Mouse (Mus musculus) CH12.LX (cell line): ENCODE data around the gene Sdcbp2. TPM values are rescaled to one million over a fixed set of nuclear protein-coding genes. Genes with fewer than 3 reads are reported as not detected.

ENCODE experiments used
- DNase-seq: peaks from one replicate; pipeline ENCODE4 v3.0.0-alpha.2; 2013; ENCODE audit errors: extremely low read depth
- H3K27ac ChIP-seq: 2 replicates; pipeline ENCODE4 v1.5.1; 2012; ENCODE audit warnings: low read depth, mild to moderate bottlenecking, control low read depth, moderate library complexity; ENCODE audit not compliant: insufficient read depth
- H3K27me3 ChIP-seq: replicated peaks from 2 replicates; pipeline ENCODE3; 2012; ENCODE audit warnings: inconsistent platforms
- H3K36me3 ChIP-seq, 2 experiments: replicated peaks in 1 of 2; 2 replicates each; pipeline versions ENCODE3 to v1.6.1; 2012; ENCODE audit warnings: inconsistent platforms in 1 of 2, low read length in 1 of 2, mild to moderate bottlenecking in 1 of 2, mixed read lengths in 1 of 2, moderate library complexity in 1 of 2; ENCODE audit not compliant: control insufficient read depth in 1 of 2, insufficient read depth in 1 of 2
- H3K4me1 ChIP-seq, 2 experiments: 2 replicates each; pipeline ENCODE4 v1.6.1; 2012; ENCODE audit warnings: inconsistent platforms in 1 of 2, moderate library complexity in 1 of 2; ENCODE audit not compliant: insufficient read depth in 2 of 2, control insufficient read depth in 1 of 2
- H3K4me2 ChIP-seq: 2 replicates; pipeline ENCODE4 v1.6.1; 2012; ENCODE audit warnings: low read depth, mild to moderate bottlenecking, control low read depth; ENCODE audit not compliant: poor library complexity, insufficient read depth, severe bottlenecking
- H3K4me3 ChIP-seq, 3 experiments: fragments of 150-350 bp in 1 of 3; sonication (generic) in 1 of 3; replicated peaks in 1 of 3; 2 replicates each; pipeline versions ENCODE3 to v1.5.1; 2011 to 2012; ENCODE audit warnings: low read depth in 2 of 3, low read length in 2 of 3, mild to moderate bottlenecking in 2 of 3, moderate library complexity in 2 of 3, control low read depth in 1 of 3, improper control_type of control experiment in 1 of 3, inconsistent platforms in 1 of 3, mixed read lengths in 1 of 3; ENCODE audit not compliant: poor library complexity in 1 of 3
- H3K79me2 ChIP-seq: replicated peaks from 2 replicates; pipeline ENCODE4 v1.6.1; 2012; ENCODE audit warnings: mild to moderate bottlenecking, moderate library complexity; ENCODE audit not compliant: control insufficient read depth, poor library complexity, insufficient read depth, severe bottlenecking; ENCODE audit errors: extremely low read depth
- H3K9ac ChIP-seq: 2 replicates; pipeline ENCODE4 v1.6.1; 2012; ENCODE audit warnings: low read depth, mild to moderate bottlenecking, control low read depth, moderate library complexity; ENCODE audit not compliant: insufficient read depth
- H3K9me3 ChIP-seq: replicated peaks from 2 replicates; pipeline ENCODE3; 2012; ENCODE audit warnings: low read length, inconsistent platforms, mixed read lengths
- BHLHE40 ChIP-seq: IDR thresholded peaks from 2 replicates; pipeline ENCODE4 v1.6.1; 2011; ENCODE audit warnings: mild to moderate bottlenecking, low read depth, low read length, improper control_type of control experiment
- CHD1 ChIP-seq: IDR thresholded peaks from 2 replicates; pipeline ENCODE4 v1.6.1; 2012; ENCODE audit warnings: low read depth, low read length, improper control_type of control experiment, inconsistent platforms
- CHD2 ChIP-seq: IDR thresholded peaks from 2 replicates; pipeline ENCODE4 v1.6.1; 2011; ENCODE audit warnings: low read length, improper control_type of control experiment
- CTCF ChIP-seq, 2 experiments: IDR thresholded peaks in 1 of 2; conservative IDR thresholded peaks in 1 of 2; 2 replicates each; pipeline ENCODE4 v1.5.1; 2011 to 2012; ENCODE audit warnings: low read depth in 2 of 2, low read length in 2 of 2, improper control_type of control experiment in 1 of 2, inconsistent platforms in 1 of 2, mild to moderate bottlenecking in 1 of 2, moderate library complexity in 1 of 2
- GABPA ChIP-seq: IDR thresholded peaks from 2 replicates; pipeline ENCODE4 v1.6.1; 2012; ENCODE audit warnings: low read depth, low read length, improper control_type of control experiment, inconsistent platforms; ENCODE audit not compliant: insufficient replicate concordance
- HCFC1 ChIP-seq: IDR thresholded peaks from 2 replicates; pipeline ENCODE4 v1.6.1; 2012; ENCODE audit warnings: low read depth, mild to moderate bottlenecking, inconsistent platforms, low read length, improper control_type of control experiment
- IRF4 ChIP-seq: IDR thresholded peaks from 2 replicates; pipeline ENCODE4 v1.6.1; 2014; ENCODE audit warnings: low read depth, mild to moderate bottlenecking, inconsistent platforms, low read length, improper control_type of control experiment
- JUN ChIP-seq: IDR thresholded peaks from 2 replicates; pipeline ENCODE4 v1.6.1; 2011; ENCODE audit warnings: low read depth, mild to moderate bottlenecking, low read length, improper control_type of control experiment, moderate library complexity; ENCODE audit not compliant: insufficient read depth
- KAT2A ChIP-seq: IDR thresholded peaks from 2 replicates; pipeline ENCODE4 v1.6.1; 2012; ENCODE audit warnings: low read length, improper control_type of control experiment, inconsistent platforms; ENCODE audit not compliant: insufficient replicate concordance
- MAX ChIP-seq: IDR thresholded peaks from 2 replicates; pipeline ENCODE4 v1.6.1; 2011; ENCODE audit warnings: low read length, improper control_type of control experiment
- MAZ ChIP-seq: IDR thresholded peaks from 2 replicates; pipeline ENCODE4 v1.6.1; 2012; ENCODE audit warnings: low read depth, mild to moderate bottlenecking, inconsistent platforms, low read length, improper control_type of control experiment, moderate library complexity
- MXI1 ChIP-seq: IDR thresholded peaks from 2 replicates; pipeline ENCODE4 v1.6.1; 2011; ENCODE audit warnings: mild to moderate bottlenecking, low read depth, low read length, improper control_type of control experiment
- MYC ChIP-seq: IDR thresholded peaks from 2 replicates; pipeline ENCODE4 v1.6.1; 2011; ENCODE audit warnings: low read depth, mild to moderate bottlenecking, improper control_type of control experiment, low read length
- POLR2A ChIP-seq: IDR thresholded peaks from 2 replicates; pipeline ENCODE4 v1.6.1; 2011; ENCODE audit warnings: low read depth, mild to moderate bottlenecking, improper control_type of control experiment, low read length
- RCOR1 ChIP-seq: conservative IDR thresholded peaks from 2 replicates; pipeline ENCODE4 v1.6.1; 2012; ENCODE audit warnings: low read depth, mild to moderate bottlenecking, inconsistent platforms, low read length, improper control_type of control experiment
- SIN3A ChIP-seq: IDR thresholded peaks from 2 replicates; pipeline ENCODE4 v1.6.1; 2012; ENCODE audit warnings: low read length, improper control_type of control experiment, inconsistent platforms
- TBP ChIP-seq: conservative IDR thresholded peaks from 2 replicates; pipeline ENCODE4 v1.6.1; 2011; ENCODE audit warnings: low read depth, low read length, improper control_type of control experiment
- TCF12 ChIP-seq: IDR thresholded peaks from 2 replicates; pipeline ENCODE4 v1.6.1; 2014; ENCODE audit warnings: low read depth, mild to moderate bottlenecking, inconsistent platforms, low read length, improper control_type of control experiment
- UBTF ChIP-seq: IDR thresholded peaks from 2 replicates; pipeline ENCODE4 v1.6.1; 2012; ENCODE audit warnings: low read depth, mild to moderate bottlenecking, inconsistent platforms, low read length, improper control_type of control experiment, moderate library complexity
- USF2 ChIP-seq: conservative IDR thresholded peaks from 2 replicates; pipeline ENCODE4 v1.6.1; 2011; ENCODE audit warnings: low read depth, low read length, improper control_type of control experiment
- ZC3H11A ChIP-seq: IDR thresholded peaks from 2 replicates; pipeline ENCODE4 v1.6.1; 2012; ENCODE audit warnings: low read depth, mild to moderate bottlenecking, inconsistent platforms, low read length, improper control_type of control experiment
- ZKSCAN1 ChIP-seq: IDR thresholded peaks from 2 replicates; pipeline ENCODE4 v1.6.1; 2012; ENCODE audit warnings: low read depth, inconsistent platforms, low read length, improper control_type of control experiment, borderline replicate concordance
- ZNF384 ChIP-seq: IDR thresholded peaks from 2 replicates; pipeline ENCODE4 v1.6.1; 2012; ENCODE audit warnings: low read depth, low read length, improper control_type of control experiment, inconsistent platforms
- dilution Hi-C: fragments of 300-500 bp; cut with MboI; formaldehyde crosslinking; loops from 2 replicates; pipeline ENCODE4 v1.14.3; 2020; ENCODE audit warnings: low sequenced_read_pairs; ENCODE audit not compliant: extremely low pct_unique_long_range_greater_than_20kb, extremely low pct_ligation_motif_present
- in situ Hi-C: fragments of 300-500 bp; cut with MboI; formaldehyde crosslinking; loops from 3 replicates; pipeline ENCODE4 v1.14.3; 2019; ENCODE audit warnings: low sequenced_read_pairs, low pct_ligation_motif_present, low pct_unique_long_range_greater_than_20kb, mixed read lengths
- polyA plus RNA-seq: library from polyadenylated mRNA; unstranded; fragments of >175 nt; gene quantifications from 2 replicates; pipeline ENCODE4 v1.2.1, GENCODE M21; 2012; ENCODE audit warnings: low read depth; ENCODE audit not compliant: insufficient read length
- total RNA-seq, 2 experiments: library from RNA; depleted of rRNA; stranded (reverse); fragments of 300-350 nt in 1 of 2; fragments of >200 nt in 1 of 2; gene quantifications; 2 replicates each; pipeline ENCODE4 v1.2.3; 2012 to 2014

Sdcbp2 gene
- total and polyA plus RNA-seq, 3 experiments, result 1.1 to 2.3 (median 1.4) TPM

GRCm38 (mm10) chr2:151632159-151632814 lies 59.9 kb downstream of the Sdcbp2 start, which contains the start of gene Snph:
Gene Snph, minus strand, starts transcription at chr2:151632593.
- H3K4me3 ChIP-seq, result no peak within 1 kb of the TSS
- dilution Hi-C loops, result no loop called here
- TF ChIP-seq JUN (no peak), TCF12 (no peak)
- TF ChIP-seq, all 38 proteins: peak for 0
- no peaks in the 10 kb centered on the region for H3K36me3 ChIP-seq
- no peak within 1 kb of the TSS for H3K4me2 ChIP-seq
- no peak for DNase-seq
- no peaks in the 10 kb centered on the region for H3K9me3 ChIP-seq
- no peaks in the 10 kb centered on the region for H3K79me2 ChIP-seq
- H3K27ac ChIP-seq, result no peak within 1 kb of the TSS
- H3K9ac ChIP-seq, result no peak within 1 kb of the TSS
- H3K27me3 ChIP-seq, result peaks cover 75% of the 10 kb centered on the region
- H3K4me1 ChIP-seq, result 0 out of 4 replicates have a peak, but pooled peaks cover 0 to 3% of the 10 kb centered on the region in 2 experiments
- in situ Hi-C loops, result no loop called here

- Histone ChIP-seq H3K27ac (no peak overlapping the region), H3K27me3 (peaks cover 72% of the 10 kb centered on the region), H3K9ac (no peak overlapping the region), H3K9me3 (no peaks in the 10 kb centered on the region), H3K79me2 (no peaks in the 10 kb centered on the region), H3K36me3 (no peaks in the 10 kb centered on the region), H3K4me3 (no peak overlapping the region), H3K4me2 (no peak overlapping the region), H3K4me1 (0 out of 4 replicates have a peak, but pooled peaks cover 0 to 3% of the 10 kb centered on the region in 2 experiments)
- dilution Hi-C loops, result no loop called here
- no peak for TF ChIP-seq CHD2
- no peak for TF ChIP-seq MAZ
- TF ChIP-seq MYC, result no peak
- no peak for TF ChIP-seq BHLHE40
- no peak for TF ChIP-seq USF2
- no peak for TF ChIP-seq ZNF384
- no peak for TF ChIP-seq RCOR1
- TF ChIP-seq ZKSCAN1, result no peak
- no peak for TF ChIP-seq CTCF (conservative IDR thresholded peaks at IDR 0.05 in 1 of 2, IDR thresholded peaks at IDR 0.05 in 1 of 2; ENCODE audit: low read depth in 2 of 2, low read length in 2 of 2)
- no peak for TF ChIP-seq KAT2A
- no peak for DNase-seq
- in situ Hi-C loops, result no loop called here
These were observed 60.6 kb downstream of the Sdcbp2 start for GRCm38 (mm10) chr2:151632982-151633381.

- dilution Hi-C loops (no loop called here), in situ Hi-C loops (no loop called here)
- Histone ChIP-seq H3K4me3 (no peak overlapping the region), H3K27ac (no peak overlapping the region), H3K9ac (no peak overlapping the region)
- TF ChIP-seq ZNF384, result peak; percentile 31; the same call in 1 of the 2 replicates
- TF ChIP-seq MAX, result no peak
- no peak for TF ChIP-seq GABPA
- peak; percentile 63 for TF ChIP-seq HCFC1
- TF ChIP-seq MAZ, result no peak
- TF ChIP-seq IRF4, result no peak
- TF ChIP-seq SIN3A, result no peak
- no peak for TF ChIP-seq UBTF
- TF ChIP-seq CHD2, result no peak
- TF ChIP-seq POLR2A, result no peak
- no peak for TF ChIP-seq BHLHE40
- no peak for TF ChIP-seq ZC3H11A
- no peak for TF ChIP-seq KAT2A
- TF ChIP-seq TBP, result no peak
- TF ChIP-seq CHD1, result no peak
- no peak for TF ChIP-seq CTCF (conservative IDR thresholded peaks at IDR 0.05 in 1 of 2, IDR thresholded peaks at IDR 0.05 in 1 of 2; ENCODE audit: low read depth in 2 of 2, low read length in 2 of 2)
- no peak for TF ChIP-seq MXI1
- TF ChIP-seq TCF12, result no peak
- TF ChIP-seq, all 38 proteins: peak for 2
- H3K4me1 ChIP-seq, result no peaks in the 10 kb centered on the region
- peaks cover 58% of the 10 kb centered on the region for H3K27me3 ChIP-seq
- DNase-seq, result no peak
- no peaks in the 10 kb centered on the region for H3K9me3 ChIP-seq
- H3K36me3 ChIP-seq, result no peaks in the 10 kb centered on the region
- H3K79me2 ChIP-seq, result no peaks in the 10 kb centered on the region
- no peak overlapping the region for H3K4me2 ChIP-seq
These were observed 62.5 kb downstream of the Sdcbp2 start for GRCm38 (mm10) chr2:151634903-151635302.
